In genomic region chr2:94265221-94266191, GRCm38 (mm10) we compare ENCODE assay signal across 8 mouse cellular contexts.
DNase-seq lines count a peak whose midpoint lies in the region; ATAC-seq and TF ChIP-seq lines count a peak whose summit lies in the region.

No protein-coding gene starts in this region.

- H3K4me1 ChIP-seq in embryonic fibroblast, embryonic 13.5 days (ENCODE audit: control insufficient read depth, insufficient read depth, low read length), result peaks cover 14% of the 10 kb centered on the region
- peaks cover 38% of the 10 kb centered on the region for H3K4me1 ChIP-seq in hindbrain, embryonic 12.5 days
- peaks cover 39% of the 10 kb centered on the region for H3K4me1 ChIP-seq in midbrain, embryonic 11.5 days (ENCODE audit: control insufficient read depth, insufficient read depth, low read length)

- no peaks in the 10 kb centered on the region for H3K36me3 ChIP-seq in hindbrain, embryonic 12.5 days
- no peaks in the 10 kb centered on the region for H3K36me3 ChIP-seq in midbrain, embryonic 11.5 days (ENCODE audit: control insufficient read depth, insufficient read depth, low read length)

- no peaks in the 10 kb centered on the region for H3K9me3 ChIP-seq in hindbrain, embryonic 12.5 days (replicated peaks)
- H3K9me3 ChIP-seq in midbrain, embryonic 11.5 days (ENCODE audit: control insufficient read depth, low read length), result no peaks in the 10 kb centered on the region

- peak overlapping the region; percentile 62 for H3K4me2 ChIP-seq in hindbrain, embryonic 12.5 days (replicated peaks)
- H3K4me2 ChIP-seq in midbrain, embryonic 11.5 days, result peak overlapping the region; percentile 65

- no peak for TF ChIP-seq CTCF in embryonic fibroblast, embryonic 13.5 days (IDR thresholded peaks at IDR 0.05; ENCODE audit: borderline replicate concordance, insufficient read depth, low read length)

- peak overlapping the region; percentile 13; the same call in 1 of the 2 replicates for H3K9ac ChIP-seq in hindbrain, embryonic 12.5 days
- peak overlapping the region; percentile 54 for H3K9ac ChIP-seq in midbrain, embryonic 11.5 days (ENCODE audit: low read length)

- WGBS in hindbrain, embryonic 12.5 days, result 4% methylated on average over 16 of the region's 16 CpGs
- WGBS in midbrain, embryonic 11.5 days, result 5% methylated on average over 16 of the region's 16 CpGs

- intact Hi-C loops in left cerebral cortex, postnatal 36 days (cut with DNase I), result loop anchor here (2.0 kb wide), 1 partner anchor 19 kb away; no protein-coding TSS in a partner anchor

- no peak overlapping the region for H3K27ac ChIP-seq in embryonic fibroblast, embryonic 13.5 days (ENCODE audit: insufficient read depth, low read length)
- peak overlapping the region; percentile 70 for H3K27ac ChIP-seq in hindbrain, embryonic 12.5 days
- H3K27ac ChIP-seq in midbrain, embryonic 11.5 days (ENCODE audit: low read depth, low read length), result peak overlapping the region; percentile 47

- peak overlapping the region; percentile 22; the same call in 1 of the 2 replicates for H3K4me3 ChIP-seq in embryonic fibroblast, embryonic 13.5 days (ENCODE audit: insufficient read depth, low read length)
- H3K4me3 ChIP-seq in hindbrain, embryonic 12.5 days, result peak overlapping the region; percentile 34
- H3K4me3 ChIP-seq in midbrain, embryonic 11.5 days (ENCODE audit: low read depth, low read length), result peak overlapping the region; percentile 34

- no peak for TF ChIP-seq POLR2A in embryonic fibroblast, embryonic 13.5 days (IDR thresholded peaks at IDR 0.05; ENCODE audit: low read depth, low read length)

- peak; percentile 84 for ATAC-seq in hindbrain, embryonic 12.5 days (ENCODE audit: low FRiP score)
- ATAC-seq in midbrain, embryonic 11.5 days (ENCODE audit: low FRiP score), result peak; percentile 76
- no peak for ATAC-seq in megakaryocyte-erythroid progenitor cell, adult 5-6 weeks (replicated peaks; ENCODE audit: low FRiP score, low TSS enrichment, poor library complexity, severe bottlenecking)

- H3K27me3 ChIP-seq in hindbrain, embryonic 12.5 days, result peaks cover 13% of the 10 kb centered on the region
- H3K27me3 ChIP-seq in midbrain, embryonic 11.5 days (ENCODE audit: control insufficient read depth, insufficient read depth, low read length), result no peaks in the 10 kb centered on the region; the same call in 1 of the 2 replicates

- peak; percentile 58 for DNase-seq in right cerebral cortex, adult 18-20 months
- DNase-seq in right cerebral cortex, postnatal 36 days (ENCODE audit: low spot score in 2 of 2), result no peak
- peak; percentile 32 to 52 for DNase-seq in left cerebral cortex, postnatal 36 days (ENCODE audit: low spot score in 2 of 2)
- DNase-seq in midbrain, embryonic 11.5 days (ENCODE audit: low spot score, missing footprints), result peak; percentile 92
- no peak for DNase-seq in B cell, adult 2 months

Comparison
In these comparisons a context has a peak if more than half of its experiments do, and no peak if none do; other contexts are left out.
1. DNase-seq: peak in right cerebral cortex, adult 18-20 months (single experiment), left cerebral cortex, postnatal 36 days (2 of 2) and midbrain, embryonic 11.5 days (single experiment); none in right cerebral cortex, postnatal 36 days (0 of 2) and B cell, adult 2 months (0 of 2).
2. Peak in every context shown above with its lines, with median percentiles within 50 percentile points of each other: H3K4me3 ChIP-seq.